ENCODE assay signal across 8 mouse cellular contexts in the genomic region with DNA sequence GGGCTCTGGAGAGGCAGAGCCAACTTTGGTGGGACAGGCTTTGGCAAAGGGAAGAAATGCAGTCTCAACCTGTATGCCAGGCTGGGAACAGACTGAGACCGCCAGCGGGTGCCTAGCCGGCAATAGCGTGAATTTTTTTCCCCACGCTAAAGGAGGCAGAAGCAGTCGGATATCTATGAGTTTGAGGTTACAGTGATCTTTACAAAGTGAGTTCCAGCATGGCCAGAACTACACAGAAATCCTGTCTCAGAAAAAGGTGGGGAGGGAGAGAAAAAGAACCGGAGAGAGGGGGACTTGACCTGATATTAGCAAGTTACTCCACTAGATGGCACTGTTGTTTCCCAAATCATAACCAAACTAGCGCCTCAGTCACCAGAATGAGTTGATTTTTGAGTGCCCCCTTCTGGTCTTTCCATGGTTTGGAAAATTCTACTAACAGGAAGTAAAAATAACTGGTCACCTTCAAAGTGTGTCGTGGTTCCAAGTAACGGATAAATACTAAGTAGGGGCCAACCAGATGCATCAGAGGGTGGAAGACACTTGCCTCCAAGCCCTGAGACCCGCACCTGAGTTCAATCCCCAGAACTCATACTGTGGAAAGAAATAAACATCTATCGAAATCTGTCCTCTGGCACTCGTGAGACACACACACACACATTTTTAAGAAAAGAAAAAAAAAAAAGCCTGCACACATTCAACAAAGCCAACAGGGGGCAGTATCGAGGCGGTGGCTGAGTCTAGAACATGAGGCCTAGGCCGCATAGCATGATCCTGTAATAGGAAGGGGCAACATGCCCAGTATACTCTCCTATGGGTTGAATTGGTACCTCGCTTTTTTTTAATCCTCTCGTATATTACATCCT.
DNase-seq lines count a peak whose midpoint lies in the region; ATAC-seq and TF ChIP-seq lines count a peak whose summit lies in the region.

No protein-coding gene starts in this region.

- peak; percentile 65 for ATAC-seq in intestine, embryonic 14.5 days (replicated peaks; ENCODE audit: low FRiP score, low TSS enrichment, low read depth)
- peak; percentile 86 for ATAC-seq in megakaryocyte-erythroid progenitor cell, adult 5-6 weeks (replicated peaks; ENCODE audit: low FRiP score, low TSS enrichment, poor library complexity, severe bottlenecking)

- H3K27ac ChIP-seq in testis, adult 2 months (ENCODE audit: control insufficient read depth, insufficient read depth, low read depth, low read length): peak overlapping the region; percentile 30; the same call in 1 of the 2 replicates
- 0 out of 2 replicates have a peak overlapping the region, but pooled peaks have one; percentile 12 for H3K27ac ChIP-seq in cortical plate, adult 2 months (ENCODE audit: insufficient read depth, low read length)
- no peak overlapping the region for H3K27ac ChIP-seq in intestine, embryonic 14.5 days (ENCODE audit: low read depth)

- TF ChIP-seq POLR2A in testis, adult 2 months (IDR thresholded peaks at IDR 0.05; ENCODE audit: control insufficient read depth, low read depth, low read length): no peak
- no peak for TF ChIP-seq POLR2A in cortical plate, adult 2 months (IDR thresholded peaks at IDR 0.05; ENCODE audit: extremely low read depth, insufficient read depth, low read length)

- peak overlapping the region; percentile 58 for H3K9ac ChIP-seq in intestine, embryonic 14.5 days (ENCODE audit: low read length)

- no peak for DNase-seq in testis, postnatal 10 days (ENCODE audit: low spot score)
- DNase-seq in gastrocnemius, postnatal 25 days: peak; percentile 17
- peak; percentile 58 for DNase-seq in intestine, embryonic 14.5 days (ENCODE audit: low spot score)
- peak; percentile 79 to 90 for DNase-seq in left cerebral cortex, postnatal 25 days (ENCODE audit: low spot score in 2 of 2)
- peak; percentile 13 to 28 for DNase-seq in spleen, postnatal 10 days (ENCODE audit: low spot score in 2 of 2)

- WGBS in intestine, embryonic 14.5 days: 29% methylated on average over 18 of the region's 18 CpGs

- H3K27me3 ChIP-seq in testis, adult 2 months (ENCODE audit: control insufficient read depth, insufficient read depth, low read length): no peaks in the 10 kb centered on the region
- no peaks in the 10 kb centered on the region for H3K27me3 ChIP-seq in intestine, embryonic 14.5 days (replicated peaks; ENCODE audit: control insufficient read depth, insufficient read depth, low read length)

- H3K4me2 ChIP-seq in intestine, embryonic 14.5 days (ENCODE audit: low read length): peak overlapping the region; percentile 53

- no peaks in the 10 kb centered on the region for H3K9me3 ChIP-seq in intestine, embryonic 14.5 days (ENCODE audit: control insufficient read depth, low read length)

- intact Hi-C loops in left cerebral cortex, postnatal 25 days (cut with DNase I): loop anchor here (1.0 to 5.0 kb wide), 3 partner anchors 37 to 342 kb away; no protein-coding TSS in a partner anchor

- H3K4me1 ChIP-seq in testis, adult 2 months (ENCODE audit: control insufficient read depth, insufficient read depth, low read length): peaks cover 2% of the 10 kb centered on the region
- no peaks in the 10 kb centered on the region for H3K4me1 ChIP-seq in cortical plate, adult 2 months (ENCODE audit: control insufficient read depth, insufficient read depth, low read length)
- no peaks in the 10 kb centered on the region for H3K4me1 ChIP-seq in intestine, embryonic 14.5 days (replicated peaks; ENCODE audit: control insufficient read depth, insufficient read depth, low read length)

- H3K4me3 ChIP-seq in testis, adult 2 months (ENCODE audit: control insufficient read depth, low read depth, low read length): peak overlapping the region; percentile 85
- H3K4me3 ChIP-seq in cortical plate, adult 2 months (ENCODE audit: insufficient read depth, low read length): peak overlapping the region; percentile 41
- peak overlapping the region; percentile 39 for H3K4me3 ChIP-seq in intestine, embryonic 14.5 days (ENCODE audit: low read depth, low read length)

- H3K36me3 ChIP-seq in testis, adult 2 months (ENCODE audit: control insufficient read depth, insufficient read depth, low read length): no peaks in the 10 kb centered on the region
- H3K36me3 ChIP-seq in intestine, embryonic 14.5 days (ENCODE audit: control insufficient read depth, insufficient read depth, low read length): no peaks in the 10 kb centered on the region

- TF ChIP-seq CTCF in testis, adult 2 months (IDR thresholded peaks at IDR 0.05; ENCODE audit: control insufficient read depth, insufficient read depth, insufficient replicate concordance, low read depth, low read length): peak; percentile 48; the same call in 1 of the 2 replicates
- TF ChIP-seq CTCF in cortical plate, adult 2 months (IDR thresholded peaks at IDR 0.05; ENCODE audit: extremely low read depth, insufficient read depth, low read length): peak; percentile 69; the same call in 1 of the 2 replicates
